Mouse (Mus musculus) small intestine, adult 2 months (tissue): ENCODE measurements around the gene Gm20388.

ENCODE experiments used
- CTCF ChIP-seq: fragments of 200-500 bp; IDR thresholded peaks from 2 replicates; pipeline ENCODE4 v1.5.1; 2012; ENCODE audit warnings: low read depth, mild to moderate bottlenecking, control low read depth, inconsistent platforms, low read length, moderate library complexity, mixed read lengths; ENCODE audit not compliant: insufficient replicate concordance, insufficient read length; ENCODE audit errors: extremely low read depth
- POLR2A ChIP-seq: fragments of 200-500 bp; IDR thresholded peaks from 2 replicates; pipeline ENCODE4 v1.6.1; 2012; ENCODE audit warnings: low read depth, mild to moderate bottlenecking, control low read depth, inconsistent platforms, low read length, moderate library complexity

DNA sequence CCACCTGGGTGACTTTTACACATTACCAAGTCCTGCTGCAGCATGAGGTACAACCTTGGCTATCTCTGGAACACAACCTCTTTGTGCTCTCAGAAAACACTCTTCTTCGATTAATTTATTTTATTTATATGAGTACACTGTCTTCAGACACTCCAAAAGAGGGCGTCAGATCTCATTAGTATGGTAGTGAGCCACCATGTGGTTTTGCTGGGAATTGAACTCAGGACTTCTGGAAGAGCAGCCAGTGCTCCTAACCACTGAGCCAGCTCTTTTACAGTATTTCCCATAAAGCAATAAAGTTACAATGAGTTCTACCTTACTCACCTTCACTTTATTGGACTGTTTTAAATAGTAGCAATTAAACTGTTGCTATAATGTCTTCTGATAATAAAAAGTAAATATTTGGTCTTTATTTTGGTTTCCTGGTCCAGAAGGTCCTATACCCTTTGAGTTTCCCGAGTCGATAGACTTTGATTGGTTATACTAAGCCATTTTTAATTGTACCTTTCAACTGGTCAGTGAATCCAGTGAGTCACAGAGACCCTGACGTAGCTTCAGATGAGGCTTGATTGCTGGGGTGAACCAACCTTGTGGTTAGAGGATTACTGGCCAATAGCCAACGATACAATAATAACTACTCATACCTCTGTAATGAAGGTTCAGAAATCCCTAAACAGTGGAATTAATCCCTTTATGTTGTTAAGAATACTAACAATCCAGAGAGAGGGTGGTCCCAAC, 3716.9 kb downstream of the Gm20388 start:
- TF ChIP-seq CTCF (no peak), POLR2A (no peak)
